Mouse (Mus musculus): Measurements from ENCODE around the gene Carmil1. TPM values are rescaled to one million over a fixed set of nuclear protein-coding genes. Genes with fewer than 3 reads are reported as not detected.

The Carmil1 gene
- polyA plus RNA-seq, 1 experiment from 2014 or later: 16.6 TPM

DNA sequence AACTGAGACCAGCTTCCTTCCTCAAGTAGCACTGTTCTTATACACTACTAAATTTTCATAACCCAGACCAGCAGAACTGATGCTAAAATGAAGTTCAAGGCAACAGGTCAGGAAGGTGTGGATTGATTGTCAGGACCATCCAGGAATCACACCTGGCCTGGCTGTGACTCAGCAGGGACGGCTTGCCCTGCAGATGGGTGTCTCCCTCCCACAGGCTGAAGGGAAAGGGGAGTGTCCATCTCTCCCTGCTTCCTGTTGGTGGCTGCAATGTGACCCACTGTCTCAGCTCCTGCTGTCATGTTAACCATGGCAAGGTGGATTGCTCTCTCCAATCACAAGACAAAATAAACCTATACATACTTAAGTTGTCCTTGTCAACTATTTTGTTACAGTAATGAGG lies 215.1 kb downstream of the Carmil1 start:
- 78% methylated on average over 1 of the region's 1 CpGs for WGBS
- ATAC-seq (ENCODE audit: low FRiP score): no peak

GRCm38 (mm10) chr13:24062770-24063169 lies 217.8 kb downstream of the Carmil1 start:
- Histone ChIP-seq H3K4me2 (no peak overlapping the region), H3K4me1 (ENCODE audit: control insufficient read depth, insufficient read depth, low read length) (peaks cover 2% of the 10 kb centered on the region; the same call in 1 of the 2 replicates), H3K9me3 (ENCODE audit: control insufficient read depth, low read length) (no peaks in the 10 kb centered on the region), H3K36me3 (ENCODE audit: control insufficient read depth, insufficient read depth, low read length) (no peaks in the 10 kb centered on the region), H3K9ac (ENCODE audit: low read length) (no peak overlapping the region), H3K4me3 (ENCODE audit: low read depth, low read length) (no peak overlapping the region), H3K27me3 (ENCODE audit: control insufficient read depth, insufficient read depth, low read length) (no peaks in the 10 kb centered on the region), H3K27ac (ENCODE audit: low read depth, low read length) (no peak overlapping the region)
- ATAC-seq (ENCODE audit: low FRiP score) (no peak), DNase-seq (ENCODE audit: low spot score, missing footprints) (no peak)
- 40% methylated on average over 4 of the region's 4 CpGs for WGBS

More for the DNA sequence above, 215.1 kb downstream of the Carmil1 start:
- H3K27me3 ChIP-seq (ENCODE audit: control insufficient read depth, insufficient read depth, low read length): no peaks in the 10 kb centered on the region
- H3K9ac ChIP-seq (ENCODE audit: low read length): no peak overlapping the region
- no peak overlapping the region for H3K4me2 ChIP-seq
- no peak for DNase-seq (ENCODE audit: low spot score, missing footprints)
- H3K4me3 ChIP-seq (ENCODE audit: low read depth, low read length): no peak overlapping the region
- H3K36me3 ChIP-seq (ENCODE audit: control insufficient read depth, insufficient read depth, low read length): no peaks in the 10 kb centered on the region
- H3K27ac ChIP-seq (ENCODE audit: low read depth, low read length): no peak overlapping the region
- no peaks in the 10 kb centered on the region for H3K9me3 ChIP-seq (ENCODE audit: control insufficient read depth, low read length)
- H3K4me1 ChIP-seq (ENCODE audit: control insufficient read depth, insufficient read depth, low read length): no peaks in the 10 kb centered on the region

DNA sequence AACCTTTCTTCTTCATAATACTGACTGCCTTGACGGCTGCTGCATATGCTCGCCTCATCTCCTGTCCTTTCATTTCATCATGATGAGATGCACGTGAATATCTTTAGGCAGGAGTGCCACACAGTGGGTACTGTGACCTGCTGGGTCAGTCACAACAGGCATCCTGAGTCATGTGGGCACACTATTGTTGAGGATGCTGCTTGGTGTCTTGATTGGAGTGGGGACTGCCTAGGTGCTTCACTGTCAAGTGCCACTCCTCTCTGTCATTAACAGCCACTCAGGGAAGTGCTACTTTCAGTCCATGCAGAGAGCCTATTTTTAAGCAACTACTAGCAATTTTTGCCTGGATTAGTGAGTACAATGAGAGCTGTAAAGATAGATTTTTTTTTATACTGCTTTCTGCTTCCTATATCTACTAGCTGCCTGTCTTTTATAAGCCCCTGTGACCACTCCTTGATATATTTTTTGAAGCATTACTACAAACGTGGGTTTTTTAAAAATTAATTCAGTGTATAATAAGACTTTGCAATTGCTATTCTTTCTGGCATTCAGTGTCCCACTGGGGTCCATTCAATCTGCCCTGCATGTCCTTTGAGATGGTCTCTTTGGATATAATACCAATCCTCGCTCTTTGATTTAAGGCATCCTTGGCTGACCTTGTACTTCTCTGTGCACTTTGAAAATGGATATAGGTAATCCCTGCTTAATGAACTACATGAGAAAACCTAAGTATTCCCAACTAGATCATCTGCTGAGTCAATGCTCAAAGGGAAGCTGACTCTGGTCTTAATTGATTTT lies 225.3 kb downstream of the Carmil1 start:
- H3K9ac ChIP-seq (ENCODE audit: low read length): no peak overlapping the region
- DNase-seq (ENCODE audit: low spot score, missing footprints) (peak; percentile 74), ATAC-seq (ENCODE audit: low FRiP score) (no peak)
- no peak overlapping the region for H3K27ac ChIP-seq (ENCODE audit: low read depth, low read length)
- no peaks in the 10 kb centered on the region for H3K27me3 ChIP-seq (ENCODE audit: control insufficient read depth, insufficient read depth, low read length)
- no peaks in the 10 kb centered on the region for H3K9me3 ChIP-seq (ENCODE audit: control insufficient read depth, low read length)
- 58% methylated on average over 5 of the region's 5 CpGs for WGBS
- no peaks in the 10 kb centered on the region for H3K36me3 ChIP-seq (ENCODE audit: control insufficient read depth, insufficient read depth, low read length)
- no peak overlapping the region for H3K4me3 ChIP-seq (ENCODE audit: low read depth, low read length)
- H3K4me1 ChIP-seq (ENCODE audit: control insufficient read depth, insufficient read depth, low read length): peaks cover 2% of the 10 kb centered on the region; the same call in 1 of the 2 replicates
- no peak overlapping the region for H3K4me2 ChIP-seq

DNA sequence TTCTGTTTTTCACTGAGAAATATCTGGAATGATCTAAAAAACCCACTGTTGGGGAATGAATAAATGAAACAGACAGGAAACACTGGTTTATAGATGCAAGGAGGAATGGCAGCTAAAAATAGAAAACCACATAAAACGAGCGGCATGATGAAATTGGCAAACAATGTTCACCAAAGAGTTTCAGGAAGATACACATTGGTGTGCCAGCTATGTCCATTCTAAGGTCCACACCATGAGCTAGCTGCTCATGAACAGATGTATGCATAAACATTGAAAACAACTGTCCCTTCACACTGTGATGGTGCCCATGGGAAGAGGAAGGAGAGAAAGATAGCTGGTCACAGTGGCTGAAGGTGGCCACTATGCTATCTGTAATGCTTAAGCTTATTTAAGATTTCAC lies 229.1 kb downstream of the Carmil1 start:
- peak; percentile 28 for DNase-seq (ENCODE audit: low spot score, missing footprints)
- Histone ChIP-seq H3K4me1 (ENCODE audit: control insufficient read depth, insufficient read depth, low read length) (no peaks in the 10 kb centered on the region), H3K9me3 (ENCODE audit: control insufficient read depth, low read length) (no peaks in the 10 kb centered on the region), H3K9ac (ENCODE audit: low read length) (no peak overlapping the region), H3K27ac (ENCODE audit: low read depth, low read length) (no peak overlapping the region), H3K4me2 (no peak overlapping the region), H3K36me3 (ENCODE audit: control insufficient read depth, insufficient read depth, low read length) (no peaks in the 10 kb centered on the region), H3K4me3 (ENCODE audit: low read depth, low read length) (no peak overlapping the region), H3K27me3 (ENCODE audit: control insufficient read depth, insufficient read depth, low read length) (no peaks in the 10 kb centered on the region)
- no peak for ATAC-seq (ENCODE audit: low FRiP score)
- 89% methylated on average over 2 of the region's 2 CpGs for WGBS

DNA sequence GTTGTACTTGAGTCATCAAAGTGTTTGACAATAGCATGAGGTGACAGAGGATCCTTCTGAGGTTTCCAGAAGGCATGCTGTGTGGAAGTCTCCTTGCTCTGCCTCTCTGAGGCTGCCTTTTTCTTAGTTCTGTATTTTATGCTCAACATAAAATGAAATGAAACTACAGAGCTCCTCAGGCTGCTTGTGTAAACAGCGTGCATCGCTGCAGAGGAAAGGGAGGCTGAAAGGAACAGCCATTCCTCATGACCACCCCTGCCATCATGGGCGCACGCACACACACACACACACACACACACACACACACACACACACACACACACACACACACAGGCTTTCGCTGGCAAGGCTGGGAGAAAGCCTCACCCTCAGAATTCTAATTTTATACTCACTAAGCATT lies 230.3 kb downstream of the Carmil1 start:
- no peaks in the 10 kb centered on the region for H3K27me3 ChIP-seq (ENCODE audit: control insufficient read depth, insufficient read depth, low read length)
- 95% methylated on average over 5 of the region's 5 CpGs for WGBS

GRCm38 (mm10) chr13:24049267-24050034 lies 231.1 kb downstream of the Carmil1 start:
- 89% methylated on average over 9 of the region's 9 CpGs for WGBS
- Histone ChIP-seq H3K36me3 (ENCODE audit: control insufficient read depth, insufficient read depth, low read length) (no peaks in the 10 kb centered on the region), H3K9ac (ENCODE audit: low read length) (no peak overlapping the region), H3K4me2 (no peak overlapping the region), H3K4me3 (ENCODE audit: low read depth, low read length) (no peak overlapping the region), H3K27me3 (ENCODE audit: control insufficient read depth, insufficient read depth, low read length) (no peaks in the 10 kb centered on the region), H3K27ac (ENCODE audit: low read depth, low read length) (no peak overlapping the region), H3K4me1 (ENCODE audit: control insufficient read depth, insufficient read depth, low read length) (no peaks in the 10 kb centered on the region), H3K9me3 (ENCODE audit: control insufficient read depth, low read length) (no peaks in the 10 kb centered on the region)
- ATAC-seq (ENCODE audit: low FRiP score) (no peak), DNase-seq (ENCODE audit: low spot score, missing footprints) (peak; percentile 75)

More for the DNA sequence above, 230.3 kb downstream of the Carmil1 start:
- ATAC-seq (ENCODE audit: low FRiP score) (no peak), DNase-seq (ENCODE audit: low spot score, missing footprints) (peak; percentile 41)
- no peaks in the 10 kb centered on the region for H3K36me3 ChIP-seq (ENCODE audit: control insufficient read depth, insufficient read depth, low read length)
- no peak overlapping the region for H3K4me2 ChIP-seq
- H3K4me1 ChIP-seq (ENCODE audit: control insufficient read depth, insufficient read depth, low read length): no peaks in the 10 kb centered on the region
- H3K27ac ChIP-seq (ENCODE audit: low read depth, low read length): no peak overlapping the region
- H3K4me3 ChIP-seq (ENCODE audit: low read depth, low read length): no peak overlapping the region
- H3K9me3 ChIP-seq (ENCODE audit: control insufficient read depth, low read length): no peaks in the 10 kb centered on the region
- no peak overlapping the region for H3K9ac ChIP-seq (ENCODE audit: low read length)

- DNase-seq (ENCODE audit: low spot score, missing footprints) (peak; percentile 41), ATAC-seq (ENCODE audit: low FRiP score) (no peak)
- no peaks in the 10 kb centered on the region for H3K36me3 ChIP-seq (ENCODE audit: control insufficient read depth, insufficient read depth, low read length)
- no peak overlapping the region for H3K27ac ChIP-seq (ENCODE audit: low read depth, low read length)
- no peaks in the 10 kb centered on the region for H3K9me3 ChIP-seq (ENCODE audit: control insufficient read depth, low read length)
- WGBS: 97% methylated on average over 6 of the region's 6 CpGs
- H3K9ac ChIP-seq (ENCODE audit: low read length): no peak overlapping the region
- no peaks in the 10 kb centered on the region for H3K27me3 ChIP-seq (ENCODE audit: control insufficient read depth, insufficient read depth, low read length)
- H3K4me2 ChIP-seq: no peak overlapping the region
- H3K4me1 ChIP-seq (ENCODE audit: control insufficient read depth, insufficient read depth, low read length): no peaks in the 10 kb centered on the region
- H3K4me3 ChIP-seq (ENCODE audit: low read depth, low read length): no peak overlapping the region
Observed at GRCm38 (mm10) chr13:24048611-24049010, 232.0 kb downstream of the Carmil1 start.

- no peaks in the 10 kb centered on the region for H3K4me1 ChIP-seq (ENCODE audit: control insufficient read depth, insufficient read depth, low read length)
- H3K36me3 ChIP-seq (ENCODE audit: control insufficient read depth, insufficient read depth, low read length): no peaks in the 10 kb centered on the region
- no peak overlapping the region for H3K27ac ChIP-seq (ENCODE audit: low read depth, low read length)
- H3K9me3 ChIP-seq (ENCODE audit: control insufficient read depth, low read length): no peaks in the 10 kb centered on the region
- no peaks in the 10 kb centered on the region for H3K27me3 ChIP-seq (ENCODE audit: control insufficient read depth, insufficient read depth, low read length)
- H3K4me3 ChIP-seq (ENCODE audit: low read depth, low read length): no peak overlapping the region
- no peak overlapping the region for H3K4me2 ChIP-seq
- WGBS: 66% methylated on average over 3 of the region's 3 CpGs
- no peak for DNase-seq (ENCODE audit: low spot score, missing footprints)
- no peak overlapping the region for H3K9ac ChIP-seq (ENCODE audit: low read length)
- no peak for ATAC-seq (ENCODE audit: low FRiP score)
Observed at GRCm38 (mm10) chr13:24045271-24045670, 235.3 kb downstream of the Carmil1 start.

GRCm38 (mm10) chr13:24040221-24040620 lies 240.4 kb downstream of the Carmil1 start:
- Histone ChIP-seq H3K27ac (ENCODE audit: low read depth, low read length) (no peak overlapping the region), H3K9me3 (ENCODE audit: control insufficient read depth, low read length) (no peaks in the 10 kb centered on the region), H3K36me3 (ENCODE audit: control insufficient read depth, insufficient read depth, low read length) (no peaks in the 10 kb centered on the region), H3K9ac (ENCODE audit: low read length) (no peak overlapping the region), H3K4me2 (no peak overlapping the region), H3K4me1 (ENCODE audit: control insufficient read depth, insufficient read depth, low read length) (no peaks in the 10 kb centered on the region), H3K4me3 (ENCODE audit: low read depth, low read length) (no peak overlapping the region), H3K27me3 (ENCODE audit: control insufficient read depth, insufficient read depth, low read length) (no peaks in the 10 kb centered on the region)
- DNase-seq (ENCODE audit: low spot score, missing footprints) (no peak), ATAC-seq (ENCODE audit: low FRiP score) (no peak)
- 70% methylated on average over 7 of the region's 7 CpGs for WGBS

Measured in midbrain, embryonic 11.5 days (tissue).